Mouse (Mus musculus): ENCODE measurements around the gene Pcdh15.

DNA sequence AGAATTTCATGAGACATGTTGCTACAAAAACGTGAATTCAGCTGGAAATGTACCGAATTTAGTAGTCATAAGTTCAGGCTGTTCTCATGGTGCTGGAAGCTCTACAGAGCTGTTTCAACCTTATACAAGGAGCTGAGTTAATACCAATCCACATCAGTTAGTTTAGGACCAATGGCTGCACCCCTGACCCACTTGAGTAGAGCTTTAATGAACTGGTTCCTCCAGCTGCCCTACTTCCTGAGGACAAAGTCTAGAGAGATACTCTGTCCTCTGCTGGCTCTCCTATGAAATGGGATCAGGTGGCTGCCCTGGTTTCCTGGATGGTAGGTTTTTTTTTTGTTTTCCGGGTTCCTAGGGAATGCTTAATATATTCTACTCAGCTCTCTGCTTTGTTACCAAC is 1030.0 kb downstream of the Pcdh15 start:
- no peak for TF ChIP-seq GATA1 (IDR thresholded peaks at IDR 0.05; ENCODE audit: low read length)
- TF ChIP-seq TAL1 (IDR thresholded peaks at IDR 0.05; ENCODE audit: low read length): no peak
